Mouse (Mus musculus): ENCODE data around the gene Mrps23.

- no peak for TF ChIP-seq CTCF (IDR thresholded peaks at IDR 0.05; ENCODE audit: control insufficient read depth, insufficient read depth, low read length)
- no peak for TF ChIP-seq POLR2A (IDR thresholded peaks at IDR 0.05; ENCODE audit: borderline replicate concordance, control insufficient read depth, low read depth, low read length)
Observed at GRCm38 (mm10) chr11:88170606-88171005, 33.6 kb upstream of the Mrps23 start.

Measured in bone marrow, adult 2 months (tissue).